Mouse (Mus musculus) megakaryocyte, embryonic 14.5 days (primary cell): ENCODE results near the gene Nrl.

Experiments used
- FLI1 ChIP-seq: IDR thresholded peaks from 2 replicates; pipeline ENCODE4 v1.6.1; 2012; ENCODE audit warnings: low read length, inconsistent platforms, mixed read lengths
- GATA1 ChIP-seq: IDR thresholded peaks from 3 replicates; pipeline ENCODE4 v1.6.1; 2012; ENCODE audit warnings: mixed read lengths, low read length, inconsistent platforms, borderline replicate concordance

GRCm38 (mm10) chr14:55561860-55562259 is 37.1 kb upstream of the Nrl start:
- TF ChIP-seq GATA1, result no peak
- no peak for TF ChIP-seq FLI1
